Mouse (Mus musculus) erythroblast, embryonic 14.5 days (primary cell): ENCODE data around the gene Prrg1.
"Not testable (repeated sequence)": the region's sequence is repeated elsewhere in the genome, so short reads cannot be mapped to it uniquely, and the experiment has no call there.

Experiments used
- GATA1 ChIP-seq: IDR thresholded peaks from 2 replicates; pipeline ENCODE4 v1.6.1; 2012; ENCODE audit warnings: low read length, inconsistent platforms, mixed read lengths
- TAL1 ChIP-seq: IDR thresholded peaks from 3 replicates; pipeline ENCODE4 v1.6.1; 2012; ENCODE audit warnings: low read length, inconsistent platforms, mixed read lengths

- TF ChIP-seq GATA1, TAL1: not testable (repeated sequence)
These were observed 180.3 kb downstream of the Prrg1 start for GRCm38 (mm10) chrX:78403346-78403745.
